Mouse (Mus musculus): ENCODE results near the gene Ksr1.

Gene Ksr1

GRCm38 (mm10) chr11:79148783-79149182 lies 2.6 kb upstream of the Ksr1 start:
- DNase-seq (ENCODE audit: low read depth, low spot score), result no peak

DNA sequence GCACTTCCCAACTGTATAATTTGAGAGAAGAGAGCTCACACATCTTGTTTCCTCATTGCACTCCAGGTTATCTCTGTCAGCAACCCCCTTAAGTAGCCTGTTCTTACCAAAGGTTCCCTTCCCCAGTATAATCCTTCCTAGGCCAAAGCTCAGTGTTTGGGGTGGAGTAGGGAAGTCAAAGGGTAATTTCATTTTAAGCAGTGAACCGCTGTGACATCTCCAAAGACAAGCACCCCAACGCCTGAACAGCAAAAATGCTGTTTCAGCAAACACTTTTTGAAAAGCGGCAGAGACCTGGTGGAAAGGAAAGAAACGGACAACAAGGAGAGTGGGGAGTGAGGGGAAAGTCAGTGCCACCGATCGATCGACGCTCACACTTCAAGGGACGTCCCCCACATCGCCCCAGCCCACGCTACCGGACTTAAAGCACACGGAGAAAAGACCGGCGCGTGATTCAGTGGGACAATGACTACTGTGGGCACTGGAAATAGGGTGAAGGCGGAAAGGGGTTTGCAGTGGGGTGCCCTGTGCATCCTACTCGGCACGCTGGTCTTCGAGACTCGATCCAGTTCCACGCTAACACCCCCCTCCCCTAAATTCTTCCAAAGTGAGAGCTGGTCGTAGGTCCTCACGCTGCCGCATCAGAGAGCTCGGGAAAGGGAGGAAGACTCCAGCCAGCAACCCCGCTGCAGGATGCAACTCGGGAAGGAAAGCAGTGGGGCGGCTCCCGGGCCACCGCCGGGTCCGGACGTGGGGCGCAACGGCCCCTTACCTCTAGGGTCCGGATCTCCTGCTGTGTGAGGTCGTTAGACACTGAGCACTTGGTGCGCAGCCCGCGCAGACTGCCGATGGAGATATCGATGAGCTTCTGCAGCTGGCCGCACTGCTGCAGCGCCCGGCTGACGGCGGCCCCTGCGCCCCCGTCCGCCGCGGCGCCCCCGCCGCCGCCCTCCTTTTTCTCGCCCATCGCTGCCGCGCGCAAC lies 633 bp downstream of the Ksr1 start:
- DNase-seq (ENCODE audit: low read depth, low spot score), result no peak

DNA sequence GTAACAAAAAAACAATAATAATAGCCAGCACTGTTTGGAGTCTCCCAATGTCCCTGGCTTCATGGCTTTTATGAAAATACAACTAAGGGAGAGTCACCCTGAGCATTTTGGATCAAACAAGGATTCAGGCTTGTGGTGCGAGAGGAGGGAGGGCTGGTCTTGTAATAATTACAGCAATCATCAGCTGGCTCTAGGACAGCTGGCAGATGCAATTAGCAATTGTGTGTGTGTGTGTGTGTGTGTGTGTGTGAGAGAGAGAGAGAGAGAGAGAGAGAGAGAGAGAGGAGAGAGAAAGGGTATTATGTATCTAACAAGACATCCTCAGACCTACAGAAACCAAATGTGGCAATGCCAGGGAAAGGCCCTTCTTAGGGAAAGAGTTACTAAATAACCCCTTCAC lies 1.5 kb downstream of the Ksr1 start:
- DNase-seq (ENCODE audit: low read depth, low spot score), result no peak

GRCm38 (mm10) chr11:79144043-79144591 lies 2.1 kb downstream of the Ksr1 start:
- DNase-seq (ENCODE audit: low read depth, low spot score), result no peak

DNA sequence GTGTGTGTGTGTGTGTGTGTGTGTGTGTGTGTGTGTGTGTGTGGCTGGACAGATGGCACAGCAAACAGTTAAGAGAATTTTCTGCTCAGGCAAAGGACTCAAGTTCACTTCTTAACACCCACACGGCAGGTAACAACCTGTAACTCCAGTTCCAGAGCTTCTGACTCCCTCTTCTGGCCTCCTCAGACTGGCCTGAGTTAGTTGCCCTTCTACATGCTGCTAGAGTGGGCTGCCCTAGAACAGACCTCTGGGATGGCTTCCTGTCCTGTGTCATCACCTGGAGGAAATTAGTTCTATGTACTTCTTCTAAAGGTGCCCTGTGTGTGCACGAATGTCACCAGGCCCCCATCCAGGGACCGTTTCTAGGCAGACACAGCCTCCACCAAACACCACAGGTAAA lies 2.9 kb downstream of the Ksr1 start:
- no peak for DNase-seq (ENCODE audit: low read depth, low spot score)

DNA sequence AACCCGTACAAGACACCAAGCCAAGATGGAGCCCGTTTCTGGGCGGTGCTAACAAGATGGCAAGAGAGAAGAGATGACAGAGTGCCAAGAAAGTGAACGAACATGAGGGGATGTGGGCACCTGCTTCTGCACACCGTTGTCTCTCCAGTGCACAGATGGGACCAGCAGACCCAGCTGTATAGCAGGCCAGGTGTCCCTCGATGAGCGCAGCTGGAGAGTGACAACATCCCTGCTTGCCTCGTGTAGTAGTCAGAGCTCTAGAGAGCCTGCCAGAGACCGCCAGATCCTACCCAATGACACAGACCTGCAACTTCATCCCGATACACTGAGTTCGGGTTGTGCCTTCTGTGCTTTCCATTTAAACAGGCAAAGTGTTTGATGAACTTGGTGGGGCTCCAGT lies 3.8 kb downstream of the Ksr1 start:
- no peak for DNase-seq (ENCODE audit: low read depth, low spot score)

DNA sequence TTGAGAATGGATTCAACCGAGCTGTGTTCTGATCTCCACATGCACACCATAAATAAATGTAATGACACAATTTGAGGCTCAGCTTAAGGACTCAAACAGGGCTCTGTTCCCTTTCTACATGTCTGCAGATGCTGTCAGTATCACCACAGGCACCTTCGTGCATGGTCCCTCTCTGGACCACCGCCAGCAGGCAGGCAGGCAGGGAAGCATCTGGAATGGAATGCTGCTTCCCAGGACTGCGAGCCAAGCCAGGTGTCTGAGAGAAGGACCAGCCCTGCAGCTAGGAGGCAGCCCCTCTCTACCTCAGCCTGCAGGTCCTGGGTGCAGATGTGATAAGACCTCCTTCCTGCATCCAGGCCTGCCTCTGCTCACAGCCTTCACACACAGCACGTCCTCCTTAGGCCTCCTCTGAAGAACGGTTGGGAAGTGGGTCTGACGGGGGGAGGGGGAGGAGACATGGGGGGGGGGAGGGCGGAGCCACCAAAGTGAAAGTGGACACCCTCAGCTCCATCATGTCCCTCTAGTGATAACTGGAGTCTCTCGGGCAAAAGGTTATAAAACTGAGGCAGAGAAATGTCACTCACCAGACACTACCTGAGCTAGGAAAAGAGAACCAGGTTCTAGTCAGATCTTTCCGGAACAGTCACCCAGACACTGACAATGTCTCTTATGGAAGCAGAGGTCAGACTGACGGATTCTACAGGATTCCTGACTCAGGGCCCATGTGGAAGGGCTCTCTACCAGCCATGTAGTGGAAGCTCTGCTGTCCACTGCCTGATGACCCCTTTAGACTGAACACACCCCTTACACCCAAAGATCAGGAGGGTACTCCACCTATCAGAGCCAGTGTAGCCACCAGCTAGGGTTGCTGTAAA lies 4.7 kb downstream of the Ksr1 start:
- DNase-seq (ENCODE audit: low read depth, low spot score), result no peak

DNA sequence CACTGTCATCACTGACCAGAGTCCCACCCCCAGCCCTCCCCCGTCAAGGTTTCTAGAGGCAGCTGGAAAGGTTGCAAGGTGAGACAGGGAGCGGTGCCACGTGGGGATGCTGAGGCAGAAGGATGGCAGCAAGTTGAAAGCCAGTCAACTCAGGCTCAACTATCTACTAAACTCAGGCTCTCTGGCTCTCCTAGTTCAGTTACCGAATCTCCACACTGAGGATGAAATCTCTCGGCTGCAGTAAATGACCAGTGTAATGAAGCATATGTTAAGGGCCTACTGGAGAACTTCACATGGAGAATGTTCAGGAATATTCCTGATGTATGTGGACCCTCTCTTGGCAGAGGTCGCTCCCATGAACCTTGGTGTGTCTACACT lies 5.7 kb downstream of the Ksr1 start:
- no peak for DNase-seq (ENCODE audit: low read depth, low spot score)

DNA sequence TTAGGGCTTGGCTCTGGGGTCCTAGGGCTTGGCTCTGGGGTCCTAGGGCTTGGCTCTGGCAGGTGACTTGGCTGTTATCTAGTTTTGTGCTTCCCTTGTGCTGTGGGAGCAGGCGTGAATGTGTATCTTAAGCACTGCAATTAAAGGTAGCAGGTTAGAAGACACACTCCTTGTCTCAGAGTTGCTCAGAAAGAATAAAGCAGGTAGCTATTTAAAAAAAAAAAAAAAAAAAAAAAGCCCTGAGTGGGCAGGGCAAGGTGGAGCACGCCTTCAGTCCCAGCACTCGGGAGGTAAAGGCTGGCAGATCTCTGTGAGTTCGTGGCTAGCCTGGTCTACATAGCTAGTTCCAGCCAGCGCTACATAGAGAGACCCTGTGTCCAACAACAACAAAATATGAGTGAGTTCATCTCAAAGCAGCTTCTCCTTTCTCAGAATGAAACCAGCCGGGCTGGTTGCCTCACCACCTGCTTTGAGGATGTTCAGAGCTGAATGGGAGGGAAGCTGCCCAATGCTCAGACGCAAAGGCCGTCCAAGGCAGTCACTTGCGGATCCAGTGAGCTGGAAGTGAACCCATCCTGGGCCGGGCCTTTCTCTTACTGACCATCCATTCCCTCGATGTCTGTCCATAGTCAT lies 6.2 kb downstream of the Ksr1 start:
- DNase-seq (ENCODE audit: low read depth, low spot score), result no peak

- no peak for DNase-seq (ENCODE audit: low read depth, low spot score)
Measured at GRCm38 (mm10) chr11:79138621-79139020, 7.6 kb downstream of the Ksr1 start.

- no peak for DNase-seq (ENCODE audit: low read depth, low spot score)
Measured at GRCm38 (mm10) chr11:79137245-79137644, 9.0 kb downstream of the Ksr1 start.

DNA sequence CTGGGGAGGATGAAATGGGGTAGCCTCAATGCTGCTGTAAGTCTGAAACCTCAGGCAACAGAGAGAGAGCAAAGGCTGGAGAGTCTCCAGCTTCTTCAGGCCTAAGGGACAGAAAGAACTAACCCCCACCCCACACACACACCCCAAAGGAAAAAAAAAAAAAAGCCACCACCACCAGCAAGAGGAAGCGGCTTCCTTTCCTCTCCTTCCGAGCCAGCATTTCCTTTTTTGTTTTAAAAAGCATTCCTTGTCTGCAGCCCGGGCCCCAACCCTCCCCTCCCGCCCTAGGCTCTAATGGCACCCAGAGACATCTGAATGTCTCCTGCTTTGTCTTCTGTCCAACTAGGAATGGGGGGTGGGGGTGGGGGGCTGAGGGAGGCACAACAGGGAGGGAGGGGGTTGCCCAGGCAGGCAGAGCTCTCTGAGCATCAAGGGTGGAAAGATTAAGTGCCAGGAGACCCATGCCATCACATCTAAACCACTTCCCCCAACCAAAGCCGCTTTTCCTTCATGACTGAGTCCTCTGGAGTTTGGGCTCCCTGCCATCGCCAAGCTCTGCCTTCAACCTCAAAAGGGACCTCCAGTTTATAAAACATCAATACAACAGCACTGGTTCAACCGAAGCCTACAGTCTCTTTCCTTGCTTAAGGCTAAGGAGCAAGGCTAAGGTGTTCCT lies 10.4 kb downstream of the Ksr1 start:
- DNase-seq (ENCODE audit: low read depth, low spot score), result no peak

- DNase-seq (ENCODE audit: low read depth, low spot score), result no peak
Measured at GRCm38 (mm10) chr11:79135105-79135503, 11.1 kb downstream of the Ksr1 start.

GRCm38 (mm10) chr11:79134416-79135104 lies 11.6 kb downstream of the Ksr1 start:
- DNase-seq (ENCODE audit: low read depth, low spot score), result no peak

DNA sequence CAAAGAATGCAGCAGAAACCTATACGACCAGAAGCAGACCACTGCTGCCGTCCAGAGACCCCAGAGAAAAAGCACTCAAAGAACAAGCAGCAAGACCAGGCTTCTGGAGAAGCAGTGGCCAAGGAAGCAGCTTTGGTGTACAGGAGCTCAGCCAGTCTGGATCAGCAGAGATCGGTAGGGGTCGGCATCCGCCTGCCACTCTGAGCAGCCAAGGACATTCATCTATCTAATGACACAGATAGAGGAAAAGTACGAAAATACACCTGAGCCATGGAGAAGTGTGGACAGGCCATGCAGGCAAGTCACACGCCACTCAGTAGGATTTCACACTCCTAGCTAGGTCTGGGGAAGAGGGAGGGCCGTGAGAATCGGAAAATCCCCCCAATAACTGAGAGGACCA lies 12.2 kb downstream of the Ksr1 start:
- DNase-seq (ENCODE audit: low read depth, low spot score), result no peak

GRCm38 (mm10) chr11:79133051-79133450 lies 13.2 kb downstream of the Ksr1 start:
- no peak for DNase-seq (ENCODE audit: low read depth, low spot score)

DNA sequence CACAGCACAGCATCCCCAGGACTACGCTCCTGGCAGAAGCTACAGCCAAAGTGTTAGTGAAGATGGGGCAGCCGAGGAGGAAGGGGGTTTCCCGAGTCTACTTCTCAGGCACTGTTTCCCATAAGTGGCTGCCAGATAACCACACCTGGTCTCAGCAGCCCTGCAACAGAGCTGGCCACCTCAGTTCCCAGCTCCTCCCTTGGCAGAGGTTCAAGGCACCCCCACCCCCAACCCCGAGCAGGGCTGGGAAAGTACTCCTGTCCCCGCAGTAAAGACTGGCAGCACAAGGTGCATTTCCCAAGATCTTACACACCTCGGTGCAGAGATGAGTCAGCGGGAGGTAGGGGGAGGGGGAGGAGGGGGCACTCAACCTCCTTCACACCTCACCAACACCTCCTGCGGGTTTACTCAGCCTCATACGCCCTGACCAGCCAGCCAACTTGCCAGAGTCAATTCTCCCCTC lies 14.2 kb downstream of the Ksr1 start:
- DNase-seq (ENCODE audit: low read depth, low spot score), result no peak

GRCm38 (mm10) chr11:79129388-79130356 lies 16.5 kb downstream of the Ksr1 start:
- DNase-seq (ENCODE audit: low read depth, low spot score), result no peak

DNA sequence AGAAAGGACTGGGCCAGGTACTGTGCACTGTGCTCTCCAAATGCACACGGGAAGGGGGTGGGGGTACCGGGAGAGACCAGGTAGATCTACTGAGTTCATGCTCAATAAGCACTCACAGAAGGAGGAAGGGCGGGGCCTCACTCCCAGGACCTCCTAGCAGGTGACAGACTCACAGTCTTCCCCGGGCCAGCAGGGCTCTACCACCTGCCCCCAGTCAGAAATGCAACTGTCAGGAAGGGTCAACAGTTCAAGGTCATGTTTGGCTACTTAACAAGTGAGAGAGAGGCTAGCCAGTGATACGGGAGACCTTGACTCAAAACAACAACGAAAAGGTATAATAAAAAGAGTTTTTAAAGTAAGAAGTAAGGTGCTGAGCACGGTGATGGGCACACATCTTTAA lies 18.0 kb downstream of the Ksr1 start:
- DNase-seq (ENCODE audit: low read depth, low spot score), result no peak

Measured in telencephalon, adult 2 months (tissue).